Mouse (Mus musculus): ENCODE results near the gene Amigo2.

Amigo2 gene

GRCm38 (mm10) chr15:97266236-97266845, 19.3 kb upstream of the Amigo2 start:
- no peak for DNase-seq

DNA sequence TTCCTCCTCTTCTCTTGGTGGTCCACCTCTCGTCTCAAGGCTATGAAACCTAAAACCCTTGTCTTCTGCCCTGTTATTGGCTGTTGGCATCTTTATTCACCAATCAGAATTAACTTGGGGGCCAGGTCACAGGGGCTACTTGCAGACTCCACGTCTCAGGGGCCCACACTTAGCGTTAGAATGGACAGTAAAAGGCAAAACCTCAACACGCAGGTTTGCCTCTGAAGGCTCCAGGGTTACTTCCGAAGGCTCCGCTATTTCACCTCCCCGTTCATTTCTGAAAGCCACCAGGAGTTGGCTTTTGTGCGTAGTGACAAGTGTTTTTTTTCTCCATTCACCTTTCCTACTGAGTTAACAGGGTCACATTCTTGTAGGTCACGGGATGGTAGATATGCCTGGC, 15.2 kb upstream of the Amigo2 start:
- DNase-seq = no peak

DNA sequence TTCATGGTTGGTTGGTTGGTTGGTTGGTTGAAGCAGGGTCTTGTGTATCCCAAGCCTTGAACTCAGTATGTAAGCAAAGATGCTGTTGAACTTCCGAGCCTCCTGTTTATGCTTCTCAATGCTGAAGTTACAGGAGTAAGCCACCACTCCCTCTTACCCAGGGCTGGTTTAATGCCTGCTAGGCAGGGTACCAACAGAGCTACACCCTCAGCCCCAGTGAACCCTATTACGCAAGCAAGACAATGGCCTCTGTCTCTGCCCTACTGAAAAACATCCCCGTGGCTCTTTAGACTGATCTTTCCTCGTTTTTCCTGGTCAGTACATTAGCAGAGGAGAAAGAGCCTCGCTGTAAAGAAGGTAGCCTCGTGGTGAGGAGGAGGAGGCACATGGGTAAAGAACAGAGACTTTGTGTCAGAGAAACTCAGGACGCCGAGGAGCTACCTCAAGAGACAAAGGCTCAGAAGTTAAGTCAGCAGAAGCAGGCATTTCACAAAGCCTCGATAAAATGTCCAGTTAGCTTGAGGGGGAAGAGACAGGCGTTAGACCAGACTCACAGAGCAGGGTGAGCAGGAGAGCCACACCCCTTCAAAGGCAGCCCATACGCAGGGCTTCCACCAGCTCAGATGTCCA, 13.0 kb upstream of the Amigo2 start:
- no peak for DNase-seq

- no peak for DNase-seq
Observed at GRCm38 (mm10) chr15:97259300-97259699, 12.2 kb upstream of the Amigo2 start.

DNA sequence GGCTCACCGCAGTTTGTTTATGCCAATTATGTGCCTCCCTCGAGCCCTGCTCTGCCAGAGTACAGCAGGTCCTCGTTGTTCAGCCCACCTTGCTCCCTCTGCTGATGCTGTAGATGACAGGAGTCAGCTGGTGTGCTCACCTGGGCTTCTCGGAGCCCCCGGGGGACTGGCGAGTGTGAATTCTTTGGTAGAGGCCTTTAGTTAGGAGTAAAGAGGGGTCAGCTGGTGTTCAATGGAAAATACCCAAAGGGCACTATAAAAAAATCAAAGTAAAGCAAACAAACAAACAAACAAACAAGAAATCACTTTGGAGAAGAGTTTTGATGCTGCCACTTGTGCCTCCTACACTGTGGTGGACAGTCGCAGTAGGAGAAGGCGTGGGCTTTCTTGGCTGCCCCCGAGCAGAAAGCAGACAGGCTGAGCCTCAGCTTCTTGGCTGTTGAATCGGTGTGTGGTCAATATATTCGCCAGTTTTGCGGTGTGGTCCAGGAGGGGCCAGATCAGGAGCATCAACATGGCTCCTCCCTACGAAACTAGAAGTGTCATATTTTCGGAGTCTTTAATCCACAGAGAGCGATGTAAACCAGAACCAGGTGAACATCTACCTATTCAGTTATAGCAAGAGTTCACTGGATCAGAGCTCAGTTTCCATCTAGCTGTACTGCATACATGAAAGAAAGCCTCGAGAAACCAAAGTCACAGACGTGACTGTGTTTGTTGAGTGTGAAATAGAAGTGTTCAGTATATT, 11.6 kb upstream of the Amigo2 start:
- no peak for DNase-seq

GRCm38 (mm10) chr15:97257206-97257775, 10.2 kb upstream of the Amigo2 start:
- no peak for DNase-seq

DNA sequence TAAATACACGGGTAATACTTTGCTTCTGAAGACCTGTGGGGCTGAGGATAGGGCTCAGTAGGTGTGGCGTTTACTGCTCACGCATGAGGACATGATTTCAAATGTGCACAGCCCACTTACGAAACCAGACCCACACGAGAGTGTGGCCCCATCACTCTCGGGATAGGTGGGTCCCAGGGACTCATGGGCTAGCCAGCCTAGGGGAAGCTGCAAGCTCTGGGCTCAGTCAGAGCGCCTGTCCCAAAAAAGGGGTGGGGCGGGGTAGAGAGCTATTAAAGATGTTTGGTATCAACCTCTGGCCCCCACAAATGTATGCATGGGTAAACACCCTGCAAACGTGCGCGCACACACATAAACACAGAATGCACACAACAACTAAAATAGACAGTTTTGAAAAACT, 9.3 kb upstream of the Amigo2 start:
- no peak for DNase-seq

DNA sequence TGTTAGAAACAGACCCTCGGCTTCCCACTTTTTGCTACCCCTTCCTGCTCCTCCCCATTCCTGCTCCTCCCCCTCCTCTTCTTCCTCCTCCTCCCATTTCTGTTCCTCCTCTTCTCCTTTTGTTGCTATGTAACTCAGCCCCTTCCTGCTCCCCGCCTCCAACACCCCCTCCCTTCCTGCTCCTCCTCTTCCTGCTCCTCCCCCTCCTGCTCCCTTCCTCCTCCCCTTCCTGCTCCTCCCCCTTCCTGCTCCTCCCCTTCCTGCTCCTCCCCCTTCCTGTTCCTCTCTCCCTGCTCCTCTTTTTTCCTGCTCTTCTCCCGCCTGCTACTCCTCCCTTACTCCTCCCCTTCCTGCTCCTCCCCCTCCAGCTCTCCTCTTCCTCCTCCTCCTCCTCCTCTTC, 8.7 kb upstream of the Amigo2 start:
- DNase-seq = no peak

GRCm38 (mm10) chr15:97254375-97254774, 7.3 kb upstream of the Amigo2 start:
- DNase-seq = no peak

DNA sequence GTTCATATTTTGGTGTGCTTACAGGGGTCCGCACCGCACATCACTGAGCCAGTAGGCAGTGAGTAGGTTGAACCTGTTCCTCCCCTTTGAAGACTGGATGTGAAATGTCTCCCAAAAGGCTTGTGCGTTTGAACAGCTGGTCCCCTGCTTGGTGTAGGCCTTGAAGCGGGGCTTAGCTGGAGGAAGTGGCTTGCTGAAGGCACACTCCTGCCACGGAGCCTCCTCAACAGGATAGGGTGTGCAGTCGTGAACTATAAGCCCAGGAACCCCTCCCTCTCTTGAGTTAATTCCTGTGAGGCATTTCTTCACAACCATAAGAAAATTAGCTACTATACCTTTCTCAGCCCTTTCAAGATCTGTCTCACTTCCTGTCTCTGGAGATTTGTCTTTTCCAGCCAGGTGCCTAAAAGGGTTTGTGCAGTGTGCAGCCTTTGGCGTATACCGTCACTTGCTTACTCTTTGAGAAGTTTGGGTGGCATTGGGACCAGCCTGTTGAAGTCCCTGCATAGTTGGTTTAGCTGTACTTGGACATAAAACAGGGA, 5.5 kb upstream of the Amigo2 start:
- DNase-seq = no peak

GRCm38 (mm10) chr15:97249322-97249721, 2.2 kb upstream of the Amigo2 start:
- DNase-seq = no peak

- DNase-seq = peak; percentile 13
Observed at GRCm38 (mm10) chr15:97248296-97248695, 1.2 kb upstream of the Amigo2 start.

GRCm38 (mm10) chr15:97247791-97248161, 689 bp upstream of the Amigo2 start:
- DNase-seq = peak; percentile 59

DNA sequence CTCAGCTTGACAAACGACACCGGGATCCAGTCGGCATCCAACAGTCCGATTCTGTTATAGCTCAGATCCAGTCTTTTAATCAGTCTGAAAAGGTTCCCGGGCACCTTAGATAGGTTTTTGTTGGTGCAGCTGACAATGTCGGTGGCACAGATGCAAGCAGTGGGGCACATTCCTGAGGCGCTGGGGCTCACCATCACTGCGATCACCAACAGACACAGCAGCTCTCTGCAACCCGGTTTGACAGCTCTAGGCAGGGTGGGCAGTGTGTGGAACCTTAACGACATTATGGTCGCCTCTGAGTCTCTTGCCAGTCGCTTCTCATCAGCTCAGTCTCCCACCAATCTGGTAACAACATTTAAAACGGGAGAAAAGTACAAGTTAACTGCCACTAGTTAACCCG, 831 bp downstream of the Amigo2 start:
- DNase-seq = peak; percentile 12

DNA sequence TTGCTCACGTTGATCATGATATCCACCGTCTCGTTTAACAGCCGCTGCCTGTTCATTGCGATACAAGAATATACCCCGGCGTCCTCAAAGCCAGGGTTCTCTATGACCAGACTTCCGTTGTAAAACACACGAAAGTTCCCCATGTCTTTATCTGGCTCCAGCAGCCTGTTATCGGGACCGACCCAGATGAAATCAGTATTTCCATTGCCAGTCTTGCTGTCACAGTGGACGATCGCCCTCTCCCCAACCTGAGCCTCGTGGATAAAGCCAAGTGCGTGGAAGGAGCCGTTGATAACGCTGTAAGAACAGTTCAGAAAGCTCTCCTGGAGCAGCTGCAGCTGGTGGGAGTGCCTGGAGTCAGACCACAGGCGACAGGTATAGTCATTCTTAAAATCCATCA, 1.7 kb downstream of the Amigo2 start:
- no peak for DNase-seq

GRCm38 (mm10) chr15:97236943-97237342, 10.1 kb downstream of the Amigo2 start:
- DNase-seq = peak; percentile 24

DNA sequence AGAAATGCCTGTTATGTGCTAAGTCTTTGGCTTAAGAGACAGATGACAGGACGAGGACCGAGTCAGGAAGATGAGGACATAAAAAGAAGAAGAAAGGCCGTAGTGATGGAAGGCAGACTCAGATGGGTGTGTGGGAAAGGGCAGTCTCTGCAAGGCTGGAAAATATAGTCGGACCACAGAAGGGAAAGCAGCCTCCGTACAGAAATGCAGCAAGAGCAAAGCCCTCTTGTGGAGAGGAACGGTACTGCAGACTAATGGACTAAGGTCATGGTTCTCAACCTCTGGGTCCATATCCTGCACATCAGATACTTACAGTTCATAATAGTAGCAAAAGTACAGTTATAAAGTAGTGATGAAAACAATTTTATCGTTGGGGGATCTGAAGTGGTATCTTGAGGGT, 11.9 kb downstream of the Amigo2 start:
- DNase-seq = peak; percentile 78

DNA sequence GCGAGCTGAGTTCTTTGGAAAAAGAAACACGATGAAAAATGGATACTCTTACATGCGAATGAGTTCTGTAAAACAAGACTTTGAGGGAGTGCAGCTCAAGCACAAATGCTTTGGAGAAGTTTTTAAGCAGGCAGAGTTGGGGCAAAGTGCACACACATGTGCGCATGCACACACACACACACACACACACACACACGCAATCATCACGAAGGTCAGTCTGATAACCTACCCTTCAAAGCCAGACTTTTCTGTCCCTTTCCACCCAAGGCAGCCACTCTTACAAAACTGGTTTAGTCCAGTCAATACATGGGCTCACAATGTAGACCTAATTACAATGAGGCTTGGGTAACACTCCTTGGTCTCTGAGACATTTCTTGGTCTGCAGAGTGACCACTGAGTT, 13.0 kb downstream of the Amigo2 start:
- DNase-seq = no peak

- DNase-seq = no peak
Observed at GRCm38 (mm10) chr15:97229494-97230077, 17.5 kb downstream of the Amigo2 start.

DNA sequence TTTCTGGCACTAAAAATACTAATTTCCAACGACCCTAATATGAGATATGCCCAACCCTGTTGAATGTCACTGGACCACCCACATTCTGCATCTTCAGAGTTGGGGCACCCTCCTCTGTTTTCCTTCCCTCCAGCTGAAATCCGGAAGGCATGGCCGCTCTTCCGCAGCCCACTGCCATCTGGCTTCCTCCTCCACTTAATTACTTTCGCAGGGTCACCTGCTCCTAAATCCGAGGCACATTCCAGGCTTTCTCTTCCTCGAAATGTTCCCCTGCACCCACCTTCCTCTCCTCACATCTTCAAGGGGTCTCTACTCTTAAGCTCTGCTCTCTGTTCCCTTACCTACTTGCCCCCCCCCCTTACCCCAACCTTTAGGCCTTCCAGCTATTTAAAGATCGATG, 23.1 kb downstream of the Amigo2 start:
- peak; percentile 9 for DNase-seq

DNA sequence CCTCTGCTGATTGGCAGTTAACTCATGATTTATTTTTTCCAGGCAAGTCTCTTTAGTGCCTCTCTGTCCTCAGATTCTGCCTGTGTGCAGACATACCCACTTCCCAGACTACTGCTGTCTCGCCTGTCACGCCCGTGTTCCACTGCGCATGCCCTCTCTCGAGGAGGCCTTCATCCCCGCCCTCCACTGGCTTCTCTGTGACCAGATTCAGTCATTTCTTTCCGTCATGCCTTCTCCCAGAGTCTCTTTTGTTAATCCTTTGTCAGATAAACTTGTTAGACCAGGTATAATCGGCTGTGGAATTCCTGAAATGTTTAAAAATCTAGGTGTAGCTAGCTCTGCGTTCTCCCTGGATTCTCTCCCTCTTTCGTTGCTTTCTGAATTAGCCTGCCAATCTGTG, 23.7 kb downstream of the Amigo2 start:
- DNase-seq = no peak

GRCm38 (mm10) chr15:97216843-97217242, 30.2 kb downstream of the Amigo2 start:
- no peak for DNase-seq

Data from embryo, embryonic 11 days (tissue).